Mouse (Mus musculus) forebrain, embryonic 14.5 days (tissue): Measurements from ENCODE around the gene Cbs. TPM values are rescaled to one million over a fixed set of nuclear protein-coding genes. Genes with fewer than 3 reads are reported as not detected.
A peak's percentile ranks its signal among the peaks of the same experiment; 100 is the strongest.

ENCODE experiments used
- ATAC-seq: fragments of 200-750 bp; cut with Nextera tagmentation; 2 replicates; pipeline ENCODE4 v1.8.0; 2017; ENCODE audit warnings: mild to moderate bottlenecking, moderate library complexity
- DNase-seq: peaks from one replicate; pipeline ENCODE4 v3.0.0-alpha.2; 2015; ENCODE audit warnings: low spot score
- H3K27ac ChIP-seq: fragments of 300-500 bp; sonication (generic); 2 replicates; pipeline ENCODE4 v1.5.1; 2014; ENCODE audit warnings: low read depth, mild to moderate bottlenecking, control low read depth, low read length, moderate library complexity
- H3K27me3 ChIP-seq: fragments of 300-500 bp; sonication (generic); replicated peaks from 2 replicates; pipeline ENCODE4 v1.6.1; 2014; ENCODE audit warnings: low read length, control low read depth, mixed read lengths; ENCODE audit not compliant: control insufficient read depth, insufficient read depth
- H3K36me3 ChIP-seq: fragments of 300-500 bp; sonication (generic); 2 replicates; pipeline ENCODE4 v1.6.1; 2014; ENCODE audit warnings: low read length, control low read depth; ENCODE audit not compliant: control insufficient read depth, insufficient read depth
- H3K4me1 ChIP-seq: fragments of 300-500 bp; sonication (generic); 2 replicates; pipeline ENCODE4 v1.6.1; 2014; ENCODE audit warnings: antibody characterized with exemption, low read length, control low read depth; ENCODE audit not compliant: control insufficient read depth, insufficient read depth
- H3K4me2 ChIP-seq: fragments of 300-500 bp; sonication (generic); 2 replicates; pipeline ENCODE4 v1.6.1; 2014; ENCODE audit warnings: mild to moderate bottlenecking, control low read depth, low read length
- H3K4me3 ChIP-seq: fragments of 300-500 bp; sonication (generic); 2 replicates; pipeline ENCODE4 v1.5.1; 2014; ENCODE audit warnings: low read depth, low read length, control low read depth
- H3K9ac ChIP-seq: fragments of 300-500 bp; sonication (generic); 2 replicates; pipeline ENCODE4 v1.6.1; 2014; ENCODE audit warnings: mild to moderate bottlenecking, low read length, control low read depth, moderate library complexity
- H3K9me3 ChIP-seq: fragments of 300-500 bp; sonication (generic); replicated peaks from 2 replicates; pipeline ENCODE4 v1.6.1; 2016; ENCODE audit warnings: low read length, control low read depth, mixed read lengths; ENCODE audit not compliant: control insufficient read depth
- WGBS: fragments of 180-500 bp; shearing (Covaris S2); extraction: QIAGEN DNeasy Blood & Tissue Kit; methylation state at CpG from one replicate; pipeline ENCODE4 v1.1.7; 2014; 5-methylcytosine and 5-hydroxymethylcytosine counted together
- polyA plus RNA-seq: library from polyadenylated mRNA; unstranded; fragments of >200 nt; fragmentation: Nextera tagmentation; extraction: Ambion mirVana; gene quantifications from 2 replicates; pipeline ENCODE4 v1.2.1, GENCODE M21; 2014

Gene Cbs
- polyA plus RNA-seq, 1 experiment from 2014 or later: 5.6 TPM

GRCm38 (mm10) chr17:31656682-31657081, 19.6 kb upstream of the Cbs start:
- no peak overlapping the region for H3K9ac ChIP-seq
- peaks cover 41% of the 10 kb centered on the region for H3K36me3 ChIP-seq
- DNase-seq: no peak
- H3K27ac ChIP-seq: no peak overlapping the region
- H3K4me3 ChIP-seq: no peak overlapping the region
- WGBS: 85% methylated on average over 5 of the region's 5 CpGs
- no peaks in the 10 kb centered on the region for H3K27me3 ChIP-seq
- ATAC-seq: no peak
- H3K9me3 ChIP-seq: no peaks in the 10 kb centered on the region
- no peak overlapping the region for H3K4me2 ChIP-seq
- peaks cover 11% of the 10 kb centered on the region for H3K4me1 ChIP-seq

GRCm38 (mm10) chr17:31655366-31655765, 18.3 kb upstream of the Cbs start:
- DNase-seq (no peak), ATAC-seq (no peak)
- H3K27ac ChIP-seq: no peak overlapping the region
- H3K4me2 ChIP-seq: no peak overlapping the region
- H3K9me3 ChIP-seq: no peaks in the 10 kb centered on the region
- H3K4me1 ChIP-seq: peaks cover 11% of the 10 kb centered on the region
- H3K4me3 ChIP-seq: no peak overlapping the region
- WGBS: 79% methylated on average over 4 of the region's 4 CpGs
- H3K36me3 ChIP-seq: peaks cover 54% of the 10 kb centered on the region
- H3K9ac ChIP-seq: no peak overlapping the region
- no peaks in the 10 kb centered on the region for H3K27me3 ChIP-seq

- 93% methylated on average over 6 of the region's 6 CpGs for WGBS
- Histone ChIP-seq H3K9ac (no peak overlapping the region), H3K4me2 (no peak overlapping the region), H3K9me3 (no peaks in the 10 kb centered on the region), H3K4me3 (no peak overlapping the region), H3K36me3 (peaks cover 75% of the 10 kb centered on the region), H3K27ac (no peak overlapping the region), H3K4me1 (peaks cover 8% of the 10 kb centered on the region), H3K27me3 (no peaks in the 10 kb centered on the region)
- no peak for DNase-seq
- no peak for ATAC-seq
Observed at GRCm38 (mm10) chr17:31653277-31653676, 16.2 kb upstream of the Cbs start.

- Histone ChIP-seq H3K27me3 (no peaks in the 10 kb centered on the region), H3K9me3 (no peaks in the 10 kb centered on the region), H3K4me3 (no peak overlapping the region), H3K27ac (no peak overlapping the region), H3K9ac (no peak overlapping the region), H3K36me3 (peaks cover 86% of the 10 kb centered on the region), H3K4me1 (peaks cover 2% of the 10 kb centered on the region), H3K4me2 (no peak overlapping the region)
- 90% methylated on average over 14 of the region's 14 CpGs for WGBS
- ATAC-seq (no peak), DNase-seq (no peak)
Observed at GRCm38 (mm10) chr17:31652152-31652551, 15.1 kb upstream of the Cbs start.

- H3K27me3 ChIP-seq: no peaks in the 10 kb centered on the region
- WGBS: 94% methylated on average over 5 of the region's 5 CpGs
- ATAC-seq: no peak
- no peak overlapping the region for H3K27ac ChIP-seq
- H3K9ac ChIP-seq: no peak overlapping the region
- H3K4me1 ChIP-seq: no peaks in the 10 kb centered on the region
- H3K36me3 ChIP-seq: peaks cover 59% of the 10 kb centered on the region
- no peak for DNase-seq
- no peaks in the 10 kb centered on the region for H3K9me3 ChIP-seq
- no peak overlapping the region for H3K4me2 ChIP-seq
- H3K4me3 ChIP-seq: no peak overlapping the region
Observed at GRCm38 (mm10) chr17:31646199-31647002, 9.4 kb upstream of the Cbs start.

GRCm38 (mm10) chr17:31642913-31643312, 5.9 kb upstream of the Cbs start:
- no peaks in the 10 kb centered on the region for H3K27me3 ChIP-seq
- H3K9me3 ChIP-seq: no peaks in the 10 kb centered on the region
- H3K4me2 ChIP-seq: no peak overlapping the region
- peaks cover 10% of the 10 kb centered on the region; the same call in 1 of the 2 replicates for H3K4me1 ChIP-seq
- H3K36me3 ChIP-seq: peaks cover 24% of the 10 kb centered on the region
- 73% methylated on average over 4 of the region's 4 CpGs for WGBS
- no peak for DNase-seq
- no peak overlapping the region for H3K4me3 ChIP-seq
- H3K9ac ChIP-seq: no peak overlapping the region
- ATAC-seq: no peak
- no peak overlapping the region for H3K27ac ChIP-seq

GRCm38 (mm10) chr17:31642331-31642730, 5.3 kb upstream of the Cbs start:
- ATAC-seq: no peak
- no peak overlapping the region for H3K4me3 ChIP-seq
- H3K9ac ChIP-seq: no peak overlapping the region
- WGBS: 25% methylated on average over 8 of the region's 8 CpGs
- peaks cover 18% of the 10 kb centered on the region for H3K36me3 ChIP-seq
- H3K4me1 ChIP-seq: peaks cover 14% of the 10 kb centered on the region
- no peak for DNase-seq
- no peaks in the 10 kb centered on the region for H3K9me3 ChIP-seq
- no peak overlapping the region for H3K4me2 ChIP-seq
- no peaks in the 10 kb centered on the region for H3K27me3 ChIP-seq
- no peak overlapping the region for H3K27ac ChIP-seq

GRCm38 (mm10) chr17:31639651-31640050, 2.6 kb upstream of the Cbs start:
- Histone ChIP-seq H3K27ac (no peak overlapping the region), H3K9ac (no peak overlapping the region), H3K4me2 (no peak overlapping the region), H3K9me3 (no peaks in the 10 kb centered on the region), H3K36me3 (no peaks in the 10 kb centered on the region), H3K4me1 (peaks cover 26% of the 10 kb centered on the region), H3K4me3 (no peak overlapping the region), H3K27me3 (peaks cover 12% of the 10 kb centered on the region; the same call in 1 of the 2 replicates)
- WGBS: 23% methylated on average over 4 of the region's 4 CpGs
- no peak for ATAC-seq
- peak; percentile 55 for DNase-seq

GRCm38 (mm10) chr17:31637866-31638570, 980 bp upstream of the Cbs start:
- Histone ChIP-seq H3K4me3 (no peak overlapping the region), H3K36me3 (no peaks in the 10 kb centered on the region), H3K9me3 (no peaks in the 10 kb centered on the region), H3K27ac (peak overlapping the region; percentile 63), H3K27me3 (peaks cover 12% of the 10 kb centered on the region; the same call in 1 of the 2 replicates), H3K9ac (no peak overlapping the region; the same call in 1 of the 2 replicates), H3K4me2 (0 out of 2 replicates have a peak overlapping the region, but pooled peaks have one; percentile 14), H3K4me1 (peaks cover 26% of the 10 kb centered on the region)
- peak; percentile 86 for DNase-seq
- WGBS: 36% methylated on average over 9 of the region's 9 CpGs
- peak; percentile 61 for ATAC-seq
